Mouse (Mus musculus) forebrain, postnatal 0 days (tissue): ENCODE measurements around the gene Efs. TPM values are rescaled to one million over a fixed set of nuclear protein-coding genes. Genes with fewer than 3 reads are reported as not detected.

Experiments used
- ATAC-seq: fragments of 200-750 bp; cut with Nextera tagmentation; 2 replicates; pipeline ENCODE4 v1.8.0; 2017; ENCODE audit warnings: mild to moderate bottlenecking, moderate library complexity
- DNase-seq: peaks from one replicate; pipeline ENCODE4 v3.0.0-alpha.2; 2015
- H3K27ac ChIP-seq: fragments of 300-500 bp; sonication (generic); 2 replicates; pipeline ENCODE4 v1.5.1; 2014; ENCODE audit warnings: low read depth, mild to moderate bottlenecking, antibody characterized with exemption, low read length, moderate library complexity, mixed read lengths
- H3K27me3 ChIP-seq: fragments of 300-500 bp; sonication (generic); 2 replicates; pipeline ENCODE4 v1.6.1; 2014; ENCODE audit warnings: mild to moderate bottlenecking, low read length, mixed read lengths; ENCODE audit not compliant: insufficient read depth
- H3K36me3 ChIP-seq: fragments of 300-500 bp; sonication (generic); 2 replicates; pipeline ENCODE4 v1.6.1; 2014; ENCODE audit warnings: mild to moderate bottlenecking, moderate library complexity; ENCODE audit not compliant: insufficient read depth
- H3K4me1 ChIP-seq: fragments of 300-500 bp; sonication (generic); 2 replicates; pipeline ENCODE4 v1.6.1; 2014; ENCODE audit warnings: antibody characterized with exemption; ENCODE audit not compliant: insufficient read depth
- H3K4me2 ChIP-seq: fragments of 300-500 bp; sonication (generic); 2 replicates; pipeline ENCODE4 v1.6.1; 2014; ENCODE audit warnings: low read depth, mild to moderate bottlenecking, moderate library complexity
- H3K4me3 ChIP-seq: fragments of 300-500 bp; sonication (generic); 2 replicates; pipeline ENCODE4 v1.5.1; 2014; ENCODE audit warnings: low read depth, low read length, mixed read lengths
- H3K9ac ChIP-seq: fragments of 300-500 bp; sonication (generic); 2 replicates; pipeline ENCODE4 v1.6.1; 2014; ENCODE audit warnings: mild to moderate bottlenecking
- H3K9me3 ChIP-seq: fragments of 300-500 bp; sonication (generic); 2 replicates; pipeline ENCODE4 v1.6.1; 2016; ENCODE audit warnings: low read length
- CTCF ChIP-seq: sonication (generic); IDR thresholded peaks from 2 replicates; pipeline ENCODE4 v1.5.1; 2016; ENCODE audit warnings: antibody characterized with exemption, control low read depth, low read depth
- WGBS: fragments of 180-500 bp; shearing (Covaris S2); extraction: QIAGEN DNeasy Blood & Tissue Kit; methylation state at CpG from one replicate; pipeline ENCODE4 v1.1.7; 2014; 5-methylcytosine and 5-hydroxymethylcytosine counted together
- polyA plus RNA-seq: library from polyadenylated mRNA; unstranded; fragments of >200 nt; fragmentation: Nextera tagmentation; extraction: Ambion mirVana; gene quantifications from 2 replicates; pipeline ENCODE4 v1.2.1, GENCODE M21; 2015
- total RNA-seq: library from RNA; depleted of rRNA; stranded (reverse); fragments of >200 nt; gene quantifications from 2 replicates; pipeline ENCODE4 v1.2.3, GENCODE M21; 2014

The Efs gene
- total and polyA plus RNA-seq, 2 experiments from 2014 or later, result 13.4 to 29.8 TPM

DNA sequence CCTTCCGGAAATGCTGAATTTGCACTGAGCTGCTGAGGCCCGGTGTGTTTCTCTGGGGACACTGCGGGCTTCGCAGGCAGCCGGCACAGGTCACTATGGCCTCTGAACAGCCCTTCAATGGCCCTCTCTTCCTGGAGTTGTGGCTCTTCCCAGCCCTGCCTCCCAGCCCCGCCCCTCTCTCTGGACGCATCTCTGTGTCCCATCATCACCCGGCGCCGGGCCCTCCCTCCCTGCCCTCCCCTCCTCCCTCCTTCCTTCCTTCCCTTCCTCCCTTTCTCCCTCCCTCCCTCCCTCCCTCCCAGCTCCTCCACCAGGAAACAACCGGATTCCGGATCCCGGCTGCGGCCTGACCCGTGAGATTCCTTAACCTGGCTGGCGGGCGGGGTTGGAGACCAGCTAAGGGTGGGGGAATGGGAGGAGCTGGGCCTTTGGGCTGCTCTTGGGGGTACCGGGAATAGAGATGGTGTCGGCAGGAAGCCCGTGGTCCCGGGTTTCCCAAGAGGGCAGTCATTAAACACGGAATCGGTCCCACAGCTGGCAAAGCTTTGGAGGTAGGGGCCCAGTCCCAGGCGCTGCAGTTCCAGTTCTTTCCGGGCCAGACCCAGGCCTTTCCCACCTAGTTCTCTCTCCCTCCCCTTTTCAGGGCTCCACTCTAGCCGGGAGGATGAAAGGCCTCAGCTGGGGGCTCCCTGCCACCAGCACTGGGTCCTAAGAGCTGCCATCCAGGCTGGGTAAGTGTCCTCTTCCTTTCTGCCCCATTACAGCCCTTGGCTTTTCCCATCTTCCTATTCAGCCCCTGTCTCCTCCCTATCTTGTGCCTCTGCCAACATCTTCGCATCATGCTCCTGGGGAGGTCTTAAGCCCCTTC, 42.5 kb downstream of the Efs start, which contains the start of the genes Bcl2l2 and Gm20521:
TSS of gene Bcl2l2 (plus strand) at position 224 of the 868 bp plus-strand sequence.
TSS of gene Gm20521 (plus strand) at position 288 of the 868 bp plus-strand sequence.
- peak within 1 kb of the TSS; percentile 77 for H3K4me3 ChIP-seq
- DNase-seq, result peak; percentile 86
- peak within 1 kb of the TSS; percentile 80 for H3K4me2 ChIP-seq
- H3K9ac ChIP-seq, result peak within 1 kb of the TSS; percentile 83
- peaks cover 15% of the 10 kb centered on the region; the same call in 1 of the 2 replicates for H3K4me1 ChIP-seq
- no peak for TF ChIP-seq CTCF
- H3K36me3 ChIP-seq, result peaks cover 17% of the 10 kb centered on the region
- peak within 1 kb of the TSS; percentile 89 for H3K27ac ChIP-seq
- H3K9me3 ChIP-seq, result no peaks in the 10 kb centered on the region
- H3K27me3 ChIP-seq, result no peaks in the 10 kb centered on the region
- WGBS, result 2% methylated on average over 27 of the region's 27 CpGs
- peak; percentile 91 for ATAC-seq

DNA sequence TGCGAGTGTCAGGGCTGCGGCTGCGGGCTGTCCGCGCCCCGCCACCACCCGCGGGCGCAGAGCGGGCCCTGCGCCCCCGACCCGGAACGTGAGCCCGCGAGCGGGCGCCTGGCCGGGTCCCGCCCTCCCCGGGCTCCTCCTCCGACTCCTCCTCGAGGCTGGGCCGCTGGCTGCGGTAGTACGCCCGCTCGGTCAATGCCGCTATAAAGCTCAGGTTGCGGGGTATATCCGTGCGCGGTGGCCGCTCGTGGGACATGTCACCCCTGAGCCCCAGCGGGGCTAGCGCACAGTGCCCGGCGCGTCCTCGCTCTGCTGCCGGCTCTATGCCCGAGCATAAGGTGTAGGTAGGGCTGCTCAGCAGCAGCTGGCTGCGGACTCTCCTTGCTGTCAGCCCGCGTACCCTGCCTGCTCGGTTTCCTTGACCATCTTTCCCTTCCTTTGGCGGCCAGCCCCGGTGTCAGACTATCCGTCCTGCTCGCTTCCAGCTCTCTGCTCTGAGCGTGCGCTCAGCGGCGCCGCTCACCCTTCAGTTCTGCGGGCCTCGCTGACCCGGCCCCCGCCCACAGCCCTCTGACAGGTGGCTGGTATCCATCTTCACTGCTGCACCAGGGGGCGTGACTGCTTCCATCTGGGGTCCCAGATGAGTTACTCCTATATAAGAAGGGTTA, 48.7 kb downstream of the Efs start, which contains the start of gene Ppp1r3e:
TSS of gene Ppp1r3e (minus strand) at position 503 of the 668 bp plus-strand sequence.
- peak; percentile 72 for DNase-seq
- peak within 1 kb of the TSS; percentile 96 for H3K27ac ChIP-seq
- WGBS, result 4% methylated on average over 43 of the region's 61 CpGs
- peak within 1 kb of the TSS; percentile 58 for H3K4me3 ChIP-seq
- peaks cover 1% of the 10 kb centered on the region; the same call in 1 of the 2 replicates for H3K36me3 ChIP-seq
- TF ChIP-seq CTCF, result peak; percentile 27; the same call in 1 of the 2 replicates
- ATAC-seq, result peak; percentile 79
- H3K9me3 ChIP-seq, result no peaks in the 10 kb centered on the region
- peaks cover 4% of the 10 kb centered on the region; the same call in 1 of the 2 replicates for H3K4me1 ChIP-seq
- H3K4me2 ChIP-seq, result peak within 1 kb of the TSS; percentile 67
- peak within 1 kb of the TSS; percentile 93 for H3K9ac ChIP-seq
- no peaks in the 10 kb centered on the region for H3K27me3 ChIP-seq

DNA sequence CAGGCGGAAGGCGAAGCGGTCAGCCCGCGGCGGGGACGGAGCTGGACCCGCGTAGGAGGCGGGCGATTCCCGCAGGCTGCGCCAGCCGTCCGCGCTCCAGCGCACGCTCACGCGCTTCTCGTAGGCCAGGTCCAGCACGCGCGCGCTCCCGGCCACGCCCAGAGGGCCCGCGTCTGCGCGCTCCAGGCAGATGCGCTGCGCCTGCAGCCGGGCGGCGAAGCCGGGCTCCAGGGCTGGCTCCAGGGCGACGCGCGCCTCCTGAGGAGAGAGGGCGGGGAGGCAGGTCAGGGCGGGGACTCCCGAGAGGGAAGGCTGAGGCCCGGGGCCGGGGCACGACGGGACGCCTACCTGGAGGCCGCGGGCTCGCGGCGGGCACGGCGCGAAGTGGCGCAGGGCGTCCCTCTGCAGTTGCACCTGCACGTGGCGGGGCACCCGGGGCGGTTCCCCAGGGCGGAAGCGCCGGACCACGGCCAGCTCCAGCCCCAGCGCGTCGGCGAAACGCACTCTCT, 49.3 kb downstream of the Efs start:
- Histone ChIP-seq H3K4me3 (peak overlapping the region; percentile 58), H3K4me1 (peaks cover 4% of the 10 kb centered on the region; the same call in 1 of the 2 replicates), H3K4me2 (peak overlapping the region; percentile 67), H3K27me3 (no peaks in the 10 kb centered on the region), H3K9me3 (no peaks in the 10 kb centered on the region), H3K9ac (peak overlapping the region; percentile 93), H3K27ac (peak overlapping the region; percentile 96), H3K36me3 (peaks cover 3% of the 10 kb centered on the region; the same call in 1 of the 2 replicates)
- peak; percentile 95 for ATAC-seq
- DNase-seq, result peak; percentile 96
- 2% methylated on average over 66 of the region's 72 CpGs for WGBS
- TF ChIP-seq CTCF, result no peak; the same call in 1 of the 2 replicates

DNA sequence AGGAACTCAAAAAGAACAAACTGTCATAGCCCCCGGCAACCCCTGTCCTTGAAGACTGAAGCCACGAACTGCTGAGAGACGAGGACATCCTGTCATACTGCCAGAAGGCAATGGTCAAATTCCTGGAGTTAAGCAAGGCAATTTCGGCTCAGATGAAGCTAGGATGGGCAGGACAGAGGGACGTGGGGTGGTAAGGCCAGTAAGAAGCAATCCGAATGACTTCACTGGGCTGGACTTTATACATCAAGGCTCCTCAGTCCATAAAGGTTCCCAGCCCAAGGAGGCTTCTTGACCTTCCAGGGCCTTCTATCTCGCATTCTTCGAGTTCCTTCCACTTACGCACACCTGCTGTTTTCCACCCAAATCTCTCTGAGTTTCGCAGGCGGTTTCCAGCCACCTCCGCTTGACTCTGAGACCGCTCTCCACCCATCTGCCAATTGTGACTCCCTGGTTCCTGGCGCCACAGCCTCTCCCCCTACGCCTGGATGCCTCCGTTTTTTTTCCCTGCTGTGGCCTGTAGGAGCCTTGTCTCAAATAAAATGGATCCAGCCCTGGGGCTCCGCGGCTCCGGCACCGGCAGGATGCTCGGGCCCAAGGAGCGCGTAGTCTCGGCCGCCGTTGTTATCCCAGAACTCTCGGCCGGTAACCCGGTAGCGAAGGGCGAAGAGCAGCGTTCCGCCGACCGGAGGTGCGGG, 49.9 kb downstream of the Efs start:
- peaks cover 3% of the 10 kb centered on the region; the same call in 1 of the 2 replicates for H3K36me3 ChIP-seq
- H3K9ac ChIP-seq, result peak overlapping the region; percentile 93
- 3% methylated on average over 36 of the region's 36 CpGs for WGBS
- peak overlapping the region; percentile 96 for H3K27ac ChIP-seq
- peaks cover 4% of the 10 kb centered on the region; the same call in 1 of the 2 replicates for H3K4me1 ChIP-seq
- peak overlapping the region; percentile 58 for H3K4me3 ChIP-seq
- TF ChIP-seq CTCF, result peak; percentile 28
- peak; percentile 76 for DNase-seq
- ATAC-seq, result peak; percentile 63
- H3K4me2 ChIP-seq, result peak overlapping the region; percentile 67
- H3K9me3 ChIP-seq, result no peaks in the 10 kb centered on the region
- no peaks in the 10 kb centered on the region for H3K27me3 ChIP-seq

DNA sequence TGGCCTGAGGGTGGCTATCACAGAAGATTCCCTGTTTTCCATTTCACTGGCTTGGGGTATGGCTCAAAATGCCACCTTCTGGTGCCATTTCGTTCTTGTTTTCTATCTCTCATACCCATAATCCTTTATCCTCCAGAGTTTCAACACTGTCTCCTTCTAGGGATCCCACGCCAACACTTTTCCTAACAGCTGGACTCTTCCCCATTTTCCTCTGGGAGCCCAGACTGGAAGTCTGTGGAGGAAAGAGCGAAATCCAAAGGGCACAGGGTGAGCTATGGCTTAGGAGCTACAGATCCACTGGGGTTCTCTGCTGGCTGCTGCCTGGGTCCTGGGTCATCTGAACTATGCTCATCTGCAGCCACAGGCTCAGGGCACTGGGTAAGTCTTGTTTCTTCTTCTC, 51.8 kb downstream of the Efs start:
- no peak overlapping the region for H3K27ac ChIP-seq
- H3K9ac ChIP-seq, result no peak overlapping the region
- WGBS, result 93% methylated on average over 3 of the region's 3 CpGs
- peaks cover 3% of the 10 kb centered on the region; the same call in 1 of the 2 replicates for H3K36me3 ChIP-seq
- ATAC-seq, result no peak
- no peak overlapping the region for H3K4me2 ChIP-seq
- no peak for DNase-seq
- no peaks in the 10 kb centered on the region for H3K27me3 ChIP-seq
- H3K9me3 ChIP-seq, result no peaks in the 10 kb centered on the region
- no peak for TF ChIP-seq CTCF
- H3K4me1 ChIP-seq, result peaks cover 4% of the 10 kb centered on the region; the same call in 1 of the 2 replicates
- H3K4me3 ChIP-seq, result no peak overlapping the region

DNA sequence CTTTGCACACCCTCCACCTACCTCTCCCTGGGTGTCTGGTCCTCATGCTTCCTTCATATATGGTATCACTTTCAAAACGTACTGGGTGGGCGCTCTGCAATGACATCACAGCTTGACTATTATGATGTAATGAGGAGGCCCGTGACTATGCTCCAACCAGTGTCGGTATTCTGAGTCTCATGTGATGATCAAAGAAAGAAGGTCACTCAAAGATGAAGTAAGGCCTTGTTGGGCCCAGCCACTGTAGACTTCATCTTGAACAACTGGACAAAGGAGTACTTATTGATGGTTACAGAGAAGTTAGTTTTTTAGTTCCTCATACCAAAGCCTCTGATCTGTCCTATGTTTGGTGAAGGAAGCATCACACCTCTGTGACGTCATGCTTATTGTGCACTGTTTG, 55.1 kb downstream of the Efs start, which contains the start of gene Homez:
TSS of gene Homez (minus strand) at position 101 of the 400 bp plus-strand sequence.
- no peaks in the 10 kb centered on the region for H3K27me3 ChIP-seq
- peaks cover 3% of the 10 kb centered on the region; the same call in 1 of the 2 replicates for H3K4me1 ChIP-seq
- H3K9ac ChIP-seq, result no peak within 1 kb of the TSS
- H3K4me2 ChIP-seq, result no peak within 1 kb of the TSS
- DNase-seq (no peak), ATAC-seq (no peak)
- WGBS, result 91% methylated on average over 5 of the region's 5 CpGs
- H3K36me3 ChIP-seq, result peaks cover 3% of the 10 kb centered on the region; the same call in 1 of the 2 replicates
- no peak within 1 kb of the TSS for H3K27ac ChIP-seq
- H3K9me3 ChIP-seq, result no peaks in the 10 kb centered on the region
- no peak within 1 kb of the TSS for H3K4me3 ChIP-seq
- TF ChIP-seq CTCF, result no peak
